In genomic region chr3:95218466-95219137, GRCm38 (mm10) we compare ENCODE assay signal across 7 mouse cellular contexts. TPM values are rescaled to one million over a fixed set of nuclear protein-coding genes. Genes with fewer than 3 reads are reported as not detected.
DNase-seq lines count a peak whose midpoint lies in the region; ATAC-seq and TF ChIP-seq lines count a peak whose summit lies in the region.

No protein-coding gene starts in this region.

- H3K36me3 ChIP-seq in embryonic facial prominence, embryonic 12.5 days: peaks cover 35% of the 10 kb centered on the region
- peaks cover 17% of the 10 kb centered on the region for H3K36me3 ChIP-seq in intestine, postnatal 0 days (ENCODE audit: control insufficient read depth, insufficient read depth)
- H3K36me3 ChIP-seq in midbrain, embryonic 15.5 days (replicated peaks): peaks cover 33% of the 10 kb centered on the region

- H3K27me3 ChIP-seq in embryonic facial prominence, embryonic 12.5 days: no peaks in the 10 kb centered on the region
- H3K27me3 ChIP-seq in intestine, postnatal 0 days (replicated peaks; ENCODE audit: control insufficient read depth, insufficient read depth, low read length): no peaks in the 10 kb centered on the region
- H3K27me3 ChIP-seq in midbrain, embryonic 15.5 days (replicated peaks): no peaks in the 10 kb centered on the region

- H3K4me2 ChIP-seq in embryonic facial prominence, embryonic 12.5 days (replicated peaks): peak overlapping the region; percentile 63
- H3K4me2 ChIP-seq in intestine, postnatal 0 days (replicated peaks; ENCODE audit: low read depth): peak overlapping the region; percentile 65
- H3K4me2 ChIP-seq in midbrain, embryonic 15.5 days: peak overlapping the region; percentile 61

- no peak for TF ChIP-seq CTCF in intestine, postnatal 0 days (IDR thresholded peaks at IDR 0.05; ENCODE audit: low read depth)

- ATAC-seq in embryonic facial prominence, embryonic 12.5 days (ENCODE audit: insufficient number of reproducible peaks, insufficient read depth, low FRiP score, low TSS enrichment): no peak
- no peak for ATAC-seq in intestine, postnatal 0 days
- ATAC-seq in midbrain, embryonic 15.5 days (replicated peaks): no peak

- peak overlapping the region; percentile 99 for H3K27ac ChIP-seq in embryonic facial prominence, embryonic 12.5 days
- H3K27ac ChIP-seq in intestine, postnatal 0 days (ENCODE audit: low read depth, low read length): peak overlapping the region; percentile 99
- peak overlapping the region; percentile 94; the same call in 1 of the 2 replicates for H3K27ac ChIP-seq in midbrain, embryonic 15.5 days

- H3K9ac ChIP-seq in embryonic facial prominence, embryonic 12.5 days: peak overlapping the region; percentile 92; the same call in 1 of the 2 replicates
- no peak overlapping the region for H3K9ac ChIP-seq in intestine, postnatal 0 days (ENCODE audit: low read depth, low read length)
- H3K9ac ChIP-seq in midbrain, embryonic 15.5 days: no peak overlapping the region

- no peaks in the 10 kb centered on the region for H3K9me3 ChIP-seq in embryonic facial prominence, embryonic 12.5 days
- no peaks in the 10 kb centered on the region for H3K9me3 ChIP-seq in intestine, postnatal 0 days (ENCODE audit: control insufficient read depth)
- no peaks in the 10 kb centered on the region for H3K9me3 ChIP-seq in midbrain, embryonic 15.5 days

- peaks cover 12% of the 10 kb centered on the region for H3K4me1 ChIP-seq in embryonic facial prominence, embryonic 12.5 days
- H3K4me1 ChIP-seq in intestine, postnatal 0 days (replicated peaks; ENCODE audit: control insufficient read depth, insufficient read depth, low read length): 0 out of 2 replicates have a peak, but pooled peaks cover 4% of the 10 kb centered on the region
- H3K4me1 ChIP-seq in midbrain, embryonic 15.5 days: peaks cover 29% of the 10 kb centered on the region

- peak overlapping the region; percentile 72 for H3K4me3 ChIP-seq in embryonic facial prominence, embryonic 12.5 days
- H3K4me3 ChIP-seq in intestine, postnatal 0 days (ENCODE audit: low read depth, low read length): peak overlapping the region; percentile 87; the same call in 1 of the 2 replicates
- no peak overlapping the region for H3K4me3 ChIP-seq in midbrain, embryonic 15.5 days

- DNase-seq in spleen, adult 12 weeks (ENCODE audit: low spot score): peak; percentile 26
- DNase-seq in spleen, adult 18-20 months: no peak
- DNase-seq in left cerebral cortex, adult 8-10 months (ENCODE audit: low spot score in 2 of 2): no peak
- no peak for DNase-seq in layer of hippocampus, postnatal 25 days (ENCODE audit: extremely low spot score in 1 of 2, low spot score in 1 of 2)

- 76% methylated on average over 6 of the region's 6 CpGs for WGBS in embryonic facial prominence, embryonic 12.5 days
- 78% methylated on average over 6 of the region's 6 CpGs for WGBS in intestine, postnatal 0 days
- 84% methylated on average over 6 of the region's 6 CpGs for WGBS in midbrain, embryonic 15.5 days

RNA-seq across cellular contexts. Expression of gene Gabpb2, which starts 0.9 kb away (rescaled TPM):
- 14.7 and 15.3 TPM in 2 replicates for polyA plus RNA-seq in embryonic facial prominence, embryonic 12.5 days (2016; fragmentation: Nextera tagmentation; extraction: Ambion mirVana)
- polyA plus RNA-seq in intestine, postnatal 0 days (2015; fragmentation: Nextera tagmentation; extraction: Ambion mirVana): 3.1 and 4.6 TPM in 2 replicates
- polyA plus RNA-seq in midbrain, embryonic 15.5 days (2015; fragmentation: Nextera tagmentation; extraction: Ambion mirVana): 3.4 and 3.7 TPM in 2 replicates
- total RNA-seq in left cerebral cortex, adult 8-10 months (2022): 10 to 100 TPM; 10.4 to 12.5 (median 12.1) TPM
- 10 to 100 TPM; 10.9 to 15.1 TPM for total RNA-seq in layer of hippocampus, postnatal 25 days (2021)

RNA-seq across cellular contexts. Expression of gene Cdc42se1, which starts 9.9 kb away (rescaled TPM):
- 82.3 and 86.8 TPM in 2 replicates for polyA plus RNA-seq in embryonic facial prominence, embryonic 12.5 days (2016; fragmentation: Nextera tagmentation; extraction: Ambion mirVana)
- polyA plus RNA-seq in intestine, postnatal 0 days (2015; fragmentation: Nextera tagmentation; extraction: Ambion mirVana): 59.4 and 64.9 TPM in 2 replicates
- 49.3 and 58.5 TPM in 2 replicates for polyA plus RNA-seq in midbrain, embryonic 15.5 days (2015; fragmentation: Nextera tagmentation; extraction: Ambion mirVana)
- 10 to 100 TPM; 63.5 to 76.2 (median 69.3) TPM for total RNA-seq in left cerebral cortex, adult 8-10 months (2022)
- 10 to 100 TPM; 73.5 to 83.9 TPM for total RNA-seq in layer of hippocampus, postnatal 25 days (2021)

RNA-seq across cellular contexts. Expression of gene Mllt11, which starts 13.4 kb away (rescaled TPM):
- 24.9 and 32.9 TPM in 2 replicates for polyA plus RNA-seq in embryonic facial prominence, embryonic 12.5 days (2016; fragmentation: Nextera tagmentation; extraction: Ambion mirVana)
- polyA plus RNA-seq in intestine, postnatal 0 days (2015; fragmentation: Nextera tagmentation; extraction: Ambion mirVana): 10.1 and 10.6 TPM in 2 replicates
- polyA plus RNA-seq in midbrain, embryonic 15.5 days (2015; fragmentation: Nextera tagmentation; extraction: Ambion mirVana): 358 and 361 TPM in 2 replicates
- 100 to 1,000 TPM; 280 to 293 (median 288) TPM for total RNA-seq in left cerebral cortex, adult 8-10 months (2022)
- total RNA-seq in layer of hippocampus, postnatal 25 days (2021): 100 to 1,000 TPM; 350 to 366 TPM

RNA-seq across cellular contexts. Expression of gene Gm128, which starts 22.8 kb away (rescaled TPM):
- 0.49 and 0.70 TPM in 2 replicates for polyA plus RNA-seq in embryonic facial prominence, embryonic 12.5 days (2016; fragmentation: Nextera tagmentation; extraction: Ambion mirVana)
- polyA plus RNA-seq in intestine, postnatal 0 days (2015; fragmentation: Nextera tagmentation; extraction: Ambion mirVana): 0.14 and 0.16 TPM in 2 replicates
- 0.11 and 0.19 TPM in 2 replicates for polyA plus RNA-seq in midbrain, embryonic 15.5 days (2015; fragmentation: Nextera tagmentation; extraction: Ambion mirVana)
- under 1 TPM; 0.24 to 0.67 (median 0.41) TPM for total RNA-seq in left cerebral cortex, adult 8-10 months (2022)
- total RNA-seq in layer of hippocampus, postnatal 25 days (2021): under 1 TPM in 1 of 2 experiments, not detected in 1; 0.12 TPM

RNA-seq across cellular contexts. Expression of gene Bnipl, which starts 32.4 kb away (rescaled TPM):
- 1.8 and 2.5 TPM in 2 replicates for polyA plus RNA-seq in embryonic facial prominence, embryonic 12.5 days (2016; fragmentation: Nextera tagmentation; extraction: Ambion mirVana)
- not detected in 2 replicates for polyA plus RNA-seq in intestine, postnatal 0 days (2015; fragmentation: Nextera tagmentation; extraction: Ambion mirVana)
- 0.22 and 0.33 TPM in 2 replicates for polyA plus RNA-seq in midbrain, embryonic 15.5 days (2015; fragmentation: Nextera tagmentation; extraction: Ambion mirVana)
- total RNA-seq in left cerebral cortex, adult 8-10 months (2022): under 1 TPM in 3 of 4 experiments, not detected in 1; 0.37 to 0.72 (median 0.67) TPM
- under 1 TPM; 0.22 to 0.52 TPM for total RNA-seq in layer of hippocampus, postnatal 25 days (2021)

Comparison
In these comparisons a context has a peak if more than half of its experiments do, and no peak if none do; other contexts are left out.
1. RNA of gene Mllt11, which starts 13.4 kb away (polyA plus RNA-seq): 358 to 361 TPM in midbrain, embryonic 15.5 days; 24.9 to 32.9 TPM in embryonic facial prominence, embryonic 12.5 days and 10.1 to 10.6 TPM in intestine, postnatal 0 days; every median in the first group is over 10 times any median in the second.
2. Peak in every context shown above with its lines, with median percentiles within 50 percentile points of each other: H3K27ac ChIP-seq and H3K4me2 ChIP-seq.